Mouse (Mus musculus): ENCODE results near the gene Parp8. TPM values are rescaled to one million over a fixed set of nuclear protein-coding genes. Genes with fewer than 3 reads are reported as not detected.

Gene Parp8
- total and polyA plus RNA-seq, 2 experiments from 2014 or later, result 24.5 to 40.0 TPM

GRCm38 (mm10) chr13:116967459-116967858, 57.9 kb downstream of the Parp8 start:
- no peak for TF ChIP-seq CTCF (IDR thresholded peaks at IDR 0.05)
- Histone ChIP-seq H3K27me3 (ENCODE audit: insufficient read depth, low read length) (no peaks in the 10 kb centered on the region), H3K4me3 (ENCODE audit: low read depth, low read length) (no peak overlapping the region), H3K27ac (ENCODE audit: low read depth, low read length) (no peak overlapping the region), H3K9ac (replicated peaks; ENCODE audit: low read length, poor library complexity, severe bottlenecking) (no peak overlapping the region), H3K9me3 (ENCODE audit: low read length) (no peaks in the 10 kb centered on the region), H3K36me3 (ENCODE audit: insufficient read depth, low read length) (no peaks in the 10 kb centered on the region), H3K4me1 (ENCODE audit: insufficient read depth, low read length) (no peaks in the 10 kb centered on the region), H3K4me2 (ENCODE audit: low read depth, low read length, poor library complexity, severe bottlenecking) (no peak overlapping the region)
- 95% methylated on average over 3 of the region's 3 CpGs for WGBS
- ATAC-seq (ENCODE audit: low FRiP score) (no peak), DNase-seq (ENCODE audit: low spot score) (no peak)

- Histone ChIP-seq H3K9ac (replicated peaks; ENCODE audit: low read length, poor library complexity, severe bottlenecking) (no peak overlapping the region), H3K4me2 (ENCODE audit: low read depth, low read length, poor library complexity, severe bottlenecking) (no peak overlapping the region), H3K27me3 (ENCODE audit: insufficient read depth, low read length) (no peaks in the 10 kb centered on the region), H3K4me3 (ENCODE audit: low read depth, low read length) (no peak overlapping the region), H3K27ac (ENCODE audit: low read depth, low read length) (no peak overlapping the region), H3K36me3 (ENCODE audit: insufficient read depth, low read length) (no peaks in the 10 kb centered on the region), H3K4me1 (ENCODE audit: insufficient read depth, low read length) (0 out of 2 replicates have a peak, but pooled peaks cover 3% of the 10 kb centered on the region), H3K9me3 (ENCODE audit: low read length) (no peaks in the 10 kb centered on the region)
- DNase-seq (ENCODE audit: low spot score) (no peak), ATAC-seq (ENCODE audit: low FRiP score) (no peak)
- no peak for TF ChIP-seq CTCF (IDR thresholded peaks at IDR 0.05)
- WGBS, result 80% methylated on average over 15 of the region's 15 CpGs
Observed at GRCm38 (mm10) chr13:116962480-116963462, 62.6 kb downstream of the Parp8 start.

GRCm38 (mm10) chr13:116958776-116959589, 66.4 kb downstream of the Parp8 start:
- no peak overlapping the region for H3K4me3 ChIP-seq (ENCODE audit: low read depth, low read length)
- no peak overlapping the region for H3K9ac ChIP-seq (replicated peaks; ENCODE audit: low read length, poor library complexity, severe bottlenecking)
- ATAC-seq (ENCODE audit: low FRiP score) (0 out of 2 replicates have a peak, but pooled peaks have one; percentile 2), DNase-seq (ENCODE audit: low spot score) (no peak)
- H3K9me3 ChIP-seq (ENCODE audit: low read length), result no peaks in the 10 kb centered on the region
- H3K4me2 ChIP-seq (ENCODE audit: low read depth, low read length, poor library complexity, severe bottlenecking), result no peak overlapping the region
- no peak overlapping the region for H3K27ac ChIP-seq (ENCODE audit: low read depth, low read length)
- 67% methylated on average over 7 of the region's 7 CpGs for WGBS
- TF ChIP-seq CTCF (IDR thresholded peaks at IDR 0.05), result no peak
- no peaks in the 10 kb centered on the region for H3K27me3 ChIP-seq (ENCODE audit: insufficient read depth, low read length)
- no peaks in the 10 kb centered on the region for H3K36me3 ChIP-seq (ENCODE audit: insufficient read depth, low read length)
- 0 out of 2 replicates have a peak, but pooled peaks cover 3% of the 10 kb centered on the region for H3K4me1 ChIP-seq (ENCODE audit: insufficient read depth, low read length)

- TF ChIP-seq CTCF (IDR thresholded peaks at IDR 0.05), result no peak
- Histone ChIP-seq H3K27ac (ENCODE audit: low read depth, low read length) (no peak overlapping the region), H3K9me3 (ENCODE audit: low read length) (no peaks in the 10 kb centered on the region), H3K9ac (replicated peaks; ENCODE audit: low read length, poor library complexity, severe bottlenecking) (no peak overlapping the region), H3K4me1 (ENCODE audit: insufficient read depth, low read length) (0 out of 2 replicates have a peak, but pooled peaks cover 3% of the 10 kb centered on the region), H3K27me3 (ENCODE audit: insufficient read depth, low read length) (no peaks in the 10 kb centered on the region), H3K4me3 (ENCODE audit: low read depth, low read length) (no peak overlapping the region), H3K4me2 (ENCODE audit: low read depth, low read length, poor library complexity, severe bottlenecking) (no peak overlapping the region), H3K36me3 (ENCODE audit: insufficient read depth, low read length) (no peaks in the 10 kb centered on the region)
- ATAC-seq (ENCODE audit: low FRiP score) (no peak), DNase-seq (ENCODE audit: low spot score) (no peak)
- 88% methylated on average over 3 of the region's 3 CpGs for WGBS
Observed at GRCm38 (mm10) chr13:116957577-116957976, 67.8 kb downstream of the Parp8 start.

GRCm38 (mm10) chr13:116951336-116951735, 74.0 kb downstream of the Parp8 start:
- no peaks in the 10 kb centered on the region for H3K27me3 ChIP-seq (ENCODE audit: insufficient read depth, low read length)
- 92% methylated on average over 3 of the region's 3 CpGs for WGBS
- no peak for DNase-seq (ENCODE audit: low spot score)
- no peak overlapping the region for H3K4me3 ChIP-seq (ENCODE audit: low read depth, low read length)
- no peak overlapping the region for H3K27ac ChIP-seq (ENCODE audit: low read depth, low read length)
- H3K4me2 ChIP-seq (ENCODE audit: low read depth, low read length, poor library complexity, severe bottlenecking), result no peak overlapping the region
- no peaks in the 10 kb centered on the region; the same call in 1 of the 2 replicates for H3K4me1 ChIP-seq (ENCODE audit: insufficient read depth, low read length)
- no peaks in the 10 kb centered on the region for H3K9me3 ChIP-seq (ENCODE audit: low read length)
- no peak overlapping the region for H3K9ac ChIP-seq (replicated peaks; ENCODE audit: low read length, poor library complexity, severe bottlenecking)
- no peaks in the 10 kb centered on the region for H3K36me3 ChIP-seq (ENCODE audit: insufficient read depth, low read length)
- TF ChIP-seq CTCF (IDR thresholded peaks at IDR 0.05), result no peak
- no peak for ATAC-seq (ENCODE audit: low FRiP score)
